Mouse (Mus musculus) liver, postnatal 0 days (tissue): ENCODE results near the gene Nectin1.

Experiments
- CTCF ChIP-seq: sonication (generic); IDR thresholded peaks from 2 replicates; pipeline ENCODE4 v1.5.1; 2016; ENCODE audit warnings: antibody characterized with exemption, low read depth
- EP300 ChIP-seq: IDR thresholded peaks from 2 replicates; pipeline ENCODE4 v1.6.1; 2016; ENCODE audit warnings: antibody characterized with exemption, low read depth, mild to moderate bottlenecking

DNA sequence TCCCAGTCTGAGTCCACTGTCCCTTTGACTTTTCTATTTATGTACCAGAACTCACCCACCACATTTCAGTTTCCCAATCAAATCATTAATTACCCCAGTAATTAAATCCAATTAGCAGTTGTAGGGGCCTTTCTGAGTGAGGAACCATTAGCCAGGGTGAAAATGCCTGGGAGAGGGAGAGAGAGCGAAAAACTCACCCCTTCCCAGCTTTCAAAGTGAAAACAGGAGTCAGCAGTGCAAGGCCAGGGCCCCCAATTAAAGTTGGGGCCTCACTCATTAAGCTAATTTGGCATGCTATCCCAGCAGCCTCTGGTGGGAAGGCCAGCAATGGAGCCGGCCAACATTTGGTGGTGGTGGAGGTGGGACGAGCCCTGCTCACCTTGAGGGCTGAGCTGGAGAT is 32.4 kb downstream of the Nectin1 start:
- TF ChIP-seq CTCF (no peak), EP300 (no peak)
